Mouse (Mus musculus): ENCODE measurements around the gene Mymx. TPM values are rescaled to one million over a fixed set of nuclear protein-coding genes. Genes with fewer than 3 reads are reported as not detected.
"Not testable (repeated sequence)": the region's sequence is repeated elsewhere in the genome, so short reads cannot be mapped to it uniquely, and the experiment has no call there.

Mymx gene
- total RNA-seq (2022), result not detected

- no peak for DNase-seq (ENCODE audit: low spot score in 2 of 2)
These were observed at the start of gene Mymx for GRCm38 (mm10) chr17:45601877-45602304. Gene Mymx, minus strand, starts transcription at chr17:45602102.

DNA sequence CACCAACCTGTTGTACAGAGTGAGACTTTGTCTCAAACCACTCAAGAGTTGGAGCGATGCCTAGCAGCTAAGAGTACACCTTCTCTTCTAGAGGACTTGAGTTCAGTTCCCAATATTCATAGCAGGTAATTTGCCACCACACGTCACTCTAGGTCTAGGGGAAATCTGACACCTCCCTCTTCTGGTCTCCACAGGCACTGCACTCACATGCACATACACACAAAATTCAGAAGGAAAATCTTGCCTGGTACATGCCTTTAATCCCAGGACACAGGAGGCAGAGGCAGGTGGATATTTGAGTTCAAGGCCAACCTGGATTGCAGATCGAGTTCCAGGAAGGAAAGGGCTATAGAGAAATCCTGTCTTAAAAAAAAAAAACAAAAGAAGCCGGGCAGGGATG, 42.3 kb upstream of the Mymx start:
- DNase-seq (ENCODE audit: low spot score in 2 of 2), result no peak

- peak; percentile 46 to 52 for DNase-seq (ENCODE audit: low spot score in 2 of 2)
These were observed 40.8 kb upstream of the Mymx start for GRCm38 (mm10) chr17:45642701-45643100.

- DNase-seq (ENCODE audit: low spot score in 2 of 2), result no peak
These were observed 40.1 kb upstream of the Mymx start for GRCm38 (mm10) chr17:45641981-45642380.

DNA sequence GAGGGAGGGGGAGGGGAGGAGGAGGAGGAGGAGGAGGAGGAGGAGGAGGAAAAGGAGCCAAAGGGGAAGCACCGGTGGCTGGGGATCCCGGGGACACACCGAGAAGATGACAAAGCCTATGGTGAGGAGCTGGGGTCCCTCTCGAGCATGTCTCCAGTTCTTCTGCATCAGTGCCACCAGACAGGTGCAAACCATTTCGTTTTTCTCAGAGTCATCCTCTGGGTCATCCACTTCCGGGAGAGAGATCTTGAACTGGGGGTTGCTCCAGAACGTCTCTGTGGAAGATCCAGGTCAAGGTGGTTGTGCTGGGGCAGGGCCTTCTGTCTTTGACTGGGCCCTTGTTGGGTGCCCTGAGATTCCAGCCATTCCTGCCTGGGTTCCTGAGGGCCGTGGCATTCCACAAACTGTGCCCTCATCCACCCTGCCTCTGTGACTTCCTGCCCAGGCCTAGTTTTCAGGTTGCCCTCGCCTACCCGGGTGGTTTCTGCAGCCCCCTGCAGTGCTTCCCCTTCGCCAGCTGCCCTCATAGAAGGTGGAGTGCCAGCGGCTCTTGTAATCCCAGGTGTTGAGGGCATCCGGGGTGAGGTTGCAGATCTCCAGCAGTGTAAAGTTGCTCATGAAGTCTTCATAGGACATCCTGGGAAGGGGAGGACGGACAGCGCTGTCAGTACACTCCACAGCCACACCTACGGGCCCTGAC, 36.8 kb upstream of the Mymx start:
- DNase-seq (ENCODE audit: low spot score in 2 of 2), result no peak

DNA sequence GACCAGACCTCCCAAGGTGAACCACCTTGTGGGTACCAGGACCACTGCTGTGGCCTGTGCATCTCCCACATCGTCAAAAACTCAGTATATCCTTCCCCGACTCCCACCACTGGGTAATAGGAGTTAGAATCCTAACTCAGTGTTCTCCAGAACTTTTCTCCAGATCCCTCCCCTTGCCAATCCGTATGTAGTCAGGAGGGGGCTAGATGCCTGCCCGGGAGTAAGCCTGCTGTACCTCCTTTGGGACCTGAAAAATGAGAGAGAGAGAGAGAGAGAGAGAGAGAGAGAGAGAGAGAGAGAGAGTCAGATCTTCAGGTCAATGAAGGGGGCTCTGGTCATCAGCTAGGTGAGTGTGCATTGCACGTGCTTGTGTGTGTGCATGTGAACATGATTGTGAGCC, 32.1 kb upstream of the Mymx start:
- DNase-seq (ENCODE audit: low spot score in 2 of 2), result no peak

DNA sequence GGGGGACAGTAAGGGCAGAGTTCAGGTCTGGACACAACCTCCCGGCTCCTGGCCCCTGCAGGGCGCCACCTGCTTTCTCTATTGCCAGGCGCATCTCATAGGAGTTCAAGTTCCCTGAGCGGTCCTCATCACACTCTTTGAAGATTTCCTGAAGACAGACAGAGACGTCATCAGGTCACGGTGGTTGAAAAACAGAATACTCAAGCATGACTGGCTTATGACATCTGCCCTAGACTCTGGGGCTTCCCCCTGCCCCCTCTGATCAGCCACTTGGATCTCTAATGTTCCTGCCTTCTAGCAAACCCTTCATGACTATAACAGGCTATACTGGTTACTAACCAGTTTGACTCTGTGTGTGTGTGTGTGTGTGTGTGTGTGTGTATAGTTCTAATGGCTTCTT, 30.0 kb upstream of the Mymx start:
- no peak for DNase-seq (ENCODE audit: low spot score in 2 of 2)

GRCm38 (mm10) chr17:45630992-45631391, 29.1 kb upstream of the Mymx start:
- DNase-seq (ENCODE audit: low spot score in 2 of 2), result no peak

DNA sequence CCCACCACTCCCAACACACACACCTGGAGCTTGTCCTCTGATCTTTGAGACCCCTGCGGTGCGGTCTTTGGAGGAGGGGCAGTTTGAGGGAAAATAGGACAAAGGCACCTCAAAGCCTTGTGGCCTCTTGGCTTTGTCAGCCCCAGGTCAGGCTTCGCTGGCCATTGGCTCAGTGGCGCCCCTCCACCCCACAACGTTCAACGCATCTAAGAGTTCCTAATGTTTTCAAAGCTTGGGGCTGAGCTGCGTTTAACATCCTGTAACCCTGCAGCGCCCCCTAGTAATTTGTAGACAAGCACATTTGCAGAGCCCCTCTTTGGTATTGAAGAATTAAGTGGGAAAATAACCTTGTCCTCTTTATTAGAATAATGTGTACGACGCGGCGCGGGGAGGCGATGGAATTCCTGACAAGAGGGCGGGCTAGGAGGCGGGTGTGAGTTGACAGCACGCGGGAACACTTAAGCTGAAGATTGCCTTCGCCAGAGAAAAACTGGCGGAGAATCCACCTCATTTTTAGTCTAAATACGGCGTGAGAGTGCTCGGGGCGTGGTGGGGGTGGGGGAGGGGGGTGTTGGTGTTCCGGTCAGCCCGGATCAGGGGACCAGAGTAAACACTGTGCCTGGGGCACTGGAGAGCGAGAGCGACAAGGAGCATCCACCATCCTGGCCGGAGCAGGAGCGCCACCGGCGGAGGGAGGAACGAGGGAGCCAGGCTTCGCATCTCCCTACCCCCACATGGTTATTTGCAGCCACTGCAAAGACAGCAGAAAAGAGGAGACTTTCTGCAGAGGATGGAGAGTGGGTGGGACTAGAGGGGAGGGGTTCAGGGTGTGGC, 28.2 kb upstream of the Mymx start:
- DNase-seq (ENCODE audit: low spot score in 2 of 2), result peak; percentile 40 to 67

- DNase-seq (ENCODE audit: low spot score in 2 of 2), result no peak
These were observed 27.3 kb upstream of the Mymx start for GRCm38 (mm10) chr17:45628885-45629855.

DNA sequence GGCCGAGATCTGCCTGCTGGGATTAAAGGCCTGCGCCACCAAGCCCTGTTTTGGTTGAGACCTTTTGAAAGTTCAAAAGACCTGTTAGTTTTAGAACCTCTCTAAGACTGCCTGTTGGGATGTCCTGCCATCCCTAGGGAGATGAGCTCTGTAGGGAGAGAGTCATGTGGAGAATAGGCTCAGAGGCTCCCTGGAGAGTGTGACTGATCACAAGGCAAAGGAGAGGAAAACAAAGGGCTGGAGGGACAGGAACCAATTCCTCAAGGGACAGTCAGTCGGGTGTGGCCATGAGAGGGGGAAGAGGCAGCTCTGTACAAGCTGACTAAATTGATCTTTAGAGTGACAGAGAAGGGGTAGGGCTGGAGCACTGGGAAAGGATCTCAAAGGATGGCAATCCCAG, 26.3 kb upstream of the Mymx start:
- DNase-seq (ENCODE audit: low spot score in 2 of 2), result no peak

DNA sequence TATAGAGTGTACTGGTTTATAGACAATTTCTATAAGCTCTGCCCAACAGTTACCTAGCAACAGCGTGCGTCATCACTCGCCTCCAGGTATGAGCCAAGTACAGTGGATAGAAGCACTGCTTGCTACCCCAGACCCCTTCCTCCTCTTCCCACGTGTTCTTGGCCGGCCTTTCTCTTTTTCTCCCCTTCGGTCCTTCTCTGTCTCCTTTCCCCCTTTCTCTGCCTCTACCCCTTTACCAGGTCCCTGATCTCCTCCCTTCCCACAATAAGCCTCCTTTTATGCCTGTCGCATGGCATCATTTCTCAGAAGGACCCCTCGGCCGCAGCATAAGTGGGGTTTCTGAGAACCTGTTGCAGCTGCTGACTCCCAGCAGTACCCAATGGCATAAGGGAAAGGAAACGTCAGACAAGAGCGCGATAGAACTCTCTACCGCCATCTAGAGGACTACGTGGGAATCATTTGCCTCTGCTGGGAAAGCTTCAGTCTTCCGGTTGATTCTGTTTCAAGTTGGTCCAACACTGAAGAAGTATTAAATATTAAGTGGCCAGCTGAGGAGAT, 24.8 kb upstream of the Mymx start:
- peak; percentile 12 to 48 for DNase-seq (ENCODE audit: low spot score in 2 of 2)

DNA sequence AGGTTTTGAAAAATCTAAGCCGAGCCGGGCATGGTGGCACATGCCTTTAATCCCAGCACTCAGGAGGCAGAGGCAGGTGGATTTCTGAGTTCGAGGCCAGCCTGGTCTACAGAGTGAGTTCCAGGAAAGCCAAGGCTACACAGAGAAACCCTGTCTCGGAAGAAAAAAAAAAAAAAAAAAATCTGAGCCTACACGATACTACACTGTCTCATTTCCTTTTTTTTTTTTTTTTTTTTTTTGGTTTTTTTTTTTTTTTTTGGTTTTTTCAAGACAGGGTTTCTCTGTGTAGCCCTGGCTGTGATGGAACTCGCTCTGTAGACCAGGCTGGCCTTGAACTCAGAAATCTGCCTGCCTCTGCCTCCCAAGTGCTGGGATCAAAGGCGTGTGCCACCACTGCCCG, 21.5 kb upstream of the Mymx start:
- not testable (repeated sequence) for DNase-seq (ENCODE audit: low spot score in 2 of 2)

DNA sequence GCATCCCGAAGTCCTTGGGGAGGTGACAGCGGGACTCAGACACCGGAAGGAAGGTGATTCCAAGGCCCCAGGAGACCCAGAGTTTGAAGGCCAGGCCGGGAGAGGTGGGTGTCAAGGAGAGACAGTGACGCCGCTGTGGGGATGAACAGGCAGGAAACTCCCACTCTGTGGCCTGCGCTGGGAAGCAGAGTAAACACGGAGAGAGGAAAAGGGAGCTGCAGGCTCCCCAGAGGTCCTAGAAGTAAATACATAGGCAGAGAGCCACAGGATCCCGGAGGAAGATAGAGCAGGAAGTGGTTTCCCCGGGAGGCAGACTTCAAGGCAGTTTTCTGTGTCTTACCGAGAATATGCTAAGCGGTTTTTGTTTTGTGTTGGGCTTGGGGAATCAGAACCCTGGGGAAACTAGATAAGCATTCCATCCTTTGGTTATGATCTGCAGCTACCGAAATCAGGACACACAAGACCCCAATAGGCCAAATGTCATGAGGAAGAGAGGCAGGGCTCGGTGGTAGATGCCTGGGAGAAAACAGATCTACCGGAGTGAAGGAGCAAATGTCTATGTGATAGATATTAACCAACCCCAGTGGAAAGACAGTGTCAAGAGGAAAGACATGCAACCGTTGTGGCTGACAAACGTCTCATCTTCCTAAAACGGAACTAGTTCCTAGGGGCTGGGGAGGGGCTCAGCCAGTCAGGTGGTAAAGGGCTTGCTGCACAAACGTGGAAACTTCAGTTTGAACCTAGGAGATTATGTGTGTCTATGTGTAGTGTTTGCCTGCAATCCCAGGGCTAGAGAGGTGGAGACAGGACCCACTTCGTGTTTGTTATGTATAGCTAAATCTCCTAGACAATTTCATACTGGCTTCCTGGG, 17.7 kb upstream of the Mymx start:
- no peak for DNase-seq (ENCODE audit: low spot score in 2 of 2)

DNA sequence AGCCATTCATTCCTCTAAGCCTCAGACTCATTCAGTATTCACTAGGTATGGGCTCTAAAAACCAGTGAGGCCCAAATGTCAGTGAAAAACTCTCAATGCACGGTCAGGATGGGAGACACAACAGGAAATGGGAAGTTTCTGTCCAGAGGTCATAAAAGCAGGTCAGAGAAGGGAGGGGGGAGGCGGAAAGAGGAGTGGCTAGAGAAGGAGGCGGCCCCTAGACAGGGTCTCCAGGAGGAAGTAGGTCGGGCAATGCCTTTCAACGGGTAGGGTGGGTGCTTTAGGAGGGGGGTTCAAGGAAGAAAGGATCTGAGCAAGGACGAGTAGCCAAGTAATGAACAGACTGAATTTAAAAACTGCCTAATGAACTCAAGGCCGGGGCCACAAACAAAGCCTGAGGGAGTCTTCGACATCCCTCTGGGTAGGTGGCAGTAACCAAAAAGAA, 17.1 kb upstream of the Mymx start:
- no peak for DNase-seq (ENCODE audit: low spot score in 2 of 2)

- no peak for DNase-seq (ENCODE audit: low spot score in 2 of 2)
These were observed 15.8 kb upstream of the Mymx start for GRCm38 (mm10) chr17:45617655-45618054.

- DNase-seq (ENCODE audit: low spot score in 2 of 2), result no peak
These were observed 14.8 kb upstream of the Mymx start for GRCm38 (mm10) chr17:45616679-45617078.

GRCm38 (mm10) chr17:45616046-45616650, 14.2 kb upstream of the Mymx start:
- DNase-seq (ENCODE audit: low spot score in 2 of 2), result no peak

DNA sequence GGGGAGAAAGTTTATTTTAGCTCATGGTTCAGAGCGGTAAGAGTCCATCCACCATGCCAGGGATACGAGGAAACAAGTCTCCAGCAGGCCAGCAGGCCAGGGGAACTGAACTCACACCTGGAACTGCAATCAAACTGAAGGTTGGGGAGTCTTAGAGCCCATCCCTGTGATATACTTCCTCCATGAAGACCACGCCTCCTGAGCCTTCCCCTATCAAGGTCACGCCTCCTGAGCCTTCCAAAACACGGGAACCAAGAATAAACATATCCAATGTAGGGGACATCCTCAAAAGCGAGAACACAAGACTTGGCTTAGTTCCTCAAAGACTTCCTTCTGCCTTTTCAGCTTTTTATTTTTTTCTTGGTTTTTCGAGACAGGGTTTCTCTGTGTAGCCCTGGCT, 11.0 kb upstream of the Mymx start:
- DNase-seq (ENCODE audit: low spot score in 2 of 2), result no peak

DNA sequence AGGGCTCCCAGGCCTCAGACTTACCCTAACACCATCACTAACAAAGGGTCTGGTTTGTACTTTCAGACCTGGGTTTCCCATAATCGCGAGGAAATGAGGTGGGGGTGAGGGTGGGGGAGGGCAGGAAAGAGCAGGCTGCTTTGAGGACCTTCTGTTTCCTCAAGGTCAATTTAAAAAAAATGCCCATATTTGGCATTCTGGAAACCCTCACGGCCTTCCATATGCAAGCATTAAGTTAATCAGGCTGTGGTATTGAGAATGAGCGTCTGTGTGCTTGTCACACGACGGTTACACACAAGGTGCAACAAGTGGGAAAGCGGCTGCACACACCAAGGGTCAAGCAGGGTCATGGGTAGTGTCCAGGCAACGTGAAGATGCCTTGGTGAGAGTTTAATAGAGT, 10.1 kb upstream of the Mymx start:
- DNase-seq (ENCODE audit: low spot score in 2 of 2), result no peak

Measured in left cerebral cortex, adult 8-10 months (tissue).